Mouse (Mus musculus) ES-Bruce4 (cell line): ENCODE measurements around the gene Amigo1.

Experiments
- CTCF ChIP-seq: IDR thresholded peaks from one replicate; pipeline ENCODE4 v1.8.1; 2011; ENCODE audit warnings: low read depth, low read length
- EP300 ChIP-seq: IDR thresholded peaks from 2 replicates; pipeline ENCODE4 v1.6.1; 2011; ENCODE audit warnings: low read depth, low read length; ENCODE audit not compliant: insufficient read depth

DNA sequence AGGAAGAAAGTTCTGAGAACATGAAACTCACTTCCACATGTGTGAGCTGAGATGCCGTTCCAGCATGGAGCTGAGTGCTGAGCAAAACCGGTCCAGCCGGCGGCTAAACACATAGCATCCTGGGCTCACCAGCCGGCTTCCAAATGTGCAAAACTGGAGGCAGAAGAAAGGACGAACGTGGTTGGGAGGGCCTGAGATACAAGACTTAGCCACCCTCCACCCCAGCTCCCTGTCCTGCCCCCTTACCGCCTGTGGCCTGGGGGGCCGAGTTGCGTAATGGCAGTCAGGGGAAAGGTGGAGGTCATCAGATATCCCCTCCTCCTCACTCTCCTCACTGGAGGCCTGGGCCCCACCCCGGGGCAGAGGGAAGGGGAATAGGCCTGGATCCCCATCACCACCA is 18.3 kb downstream of the Amigo1 start:
- TF ChIP-seq EP300 (no peak), CTCF (no peak)
